Mouse (Mus musculus) lung, adult 2 months (tissue): ENCODE data around the gene Dusp15. TPM values are rescaled to one million over a fixed set of nuclear protein-coding genes. Genes with fewer than 3 reads are reported as not detected.
A peak's percentile ranks its signal among the peaks of the same experiment; 100 is the strongest.

Experiments
- DNase-seq: peaks from one replicate; pipeline ENCODE4 v3.0.0; 2022
- H3K4me1 ChIP-seq: fragments of 200-500 bp; 2 replicates; pipeline ENCODE4 v1.6.1; 2011; ENCODE audit warnings: low read length; ENCODE audit not compliant: control insufficient read depth, insufficient read depth
- H3K4me3 ChIP-seq: fragments of 200-500 bp; replicated peaks from 2 replicates; pipeline ENCODE3; 2011; ENCODE audit warnings: low read depth, mild to moderate bottlenecking, control low read depth, low read length; ENCODE audit errors: extremely low read depth
- CTCF ChIP-seq: fragments of 200-500 bp; IDR thresholded peaks from 2 replicates; pipeline ENCODE4 v1.5.1; 2011; ENCODE audit warnings: mild to moderate bottlenecking, low read length, control low read depth; ENCODE audit not compliant: insufficient read depth
- POLR2A ChIP-seq: fragments of 200-500 bp; IDR thresholded peaks from 2 replicates; pipeline ENCODE4 v1.6.1; 2011; ENCODE audit warnings: low read depth, mild to moderate bottlenecking, control low read depth, low read length, borderline replicate concordance; ENCODE audit errors: extremely low read depth
- WGBS: fragments of 180-500 bp; shearing (Covaris S2); methylation state at CpG from one replicate; pipeline ENCODE4 v1.1.7; 2018; 5-methylcytosine and 5-hydroxymethylcytosine counted together
- polyA plus RNA-seq: library from polyadenylated mRNA; depleted of rRNA; stranded (reverse); fragments of >200 nt; gene quantifications from 2 replicates; pipeline ENCODE4 v1.2.3, GENCODE M21; 2012; rRNA removed

Dusp15 gene
- 0.37 and 0.60 TPM in 2 replicates for polyA plus RNA-seq

DNA sequence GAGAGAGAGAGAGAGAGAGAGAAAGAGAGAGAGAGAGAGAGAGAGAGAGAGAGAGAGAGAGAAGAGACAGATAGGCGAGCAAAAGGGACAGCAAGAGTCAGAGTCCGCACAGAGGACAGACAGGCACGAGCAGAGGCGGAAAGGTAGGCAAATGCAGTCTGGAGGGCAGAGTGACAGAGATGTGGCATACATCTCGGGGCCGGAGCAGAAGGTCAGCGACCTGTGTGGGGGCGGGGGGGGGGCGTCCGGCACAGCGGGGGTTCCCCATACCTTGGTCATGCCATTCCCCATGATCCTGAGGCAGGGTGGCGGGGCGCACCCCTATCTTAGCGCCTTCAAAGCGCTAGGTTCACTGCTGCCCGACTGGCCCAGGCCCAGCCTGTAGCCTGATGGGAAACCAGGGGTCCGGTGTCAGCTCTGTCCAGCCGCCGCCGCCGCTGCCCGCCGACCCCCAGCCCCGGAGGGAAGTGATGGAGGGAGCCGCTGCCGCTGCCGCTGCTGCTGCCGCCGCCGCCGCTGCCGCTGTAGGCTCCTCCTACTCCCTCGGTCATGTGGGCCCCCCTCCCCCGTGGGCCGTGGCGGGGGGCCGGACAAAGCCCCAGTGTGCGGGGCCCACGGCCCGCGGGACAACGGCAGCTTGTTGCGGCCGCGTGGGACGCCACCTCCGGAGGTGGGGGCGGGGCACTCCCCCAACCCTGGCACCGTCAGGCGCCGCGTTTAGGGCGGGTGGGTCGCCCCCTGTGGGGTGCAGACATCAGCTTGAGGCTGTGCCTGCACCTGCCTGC is at the start of gene Dusp15:
Gene Dusp15 (minus strand): TSS at position 634 of the 785 bp plus-strand sequence.
- Histone ChIP-seq H3K4me3 (no peak within 1 kb of the TSS), H3K4me1 (no peaks in the 10 kb centered on the region)
- no peak for TF ChIP-seq CTCF
- no peak for TF ChIP-seq POLR2A
- DNase-seq = no peak
- 1% methylated on average over 52 of the region's 54 CpGs for WGBS

DNA sequence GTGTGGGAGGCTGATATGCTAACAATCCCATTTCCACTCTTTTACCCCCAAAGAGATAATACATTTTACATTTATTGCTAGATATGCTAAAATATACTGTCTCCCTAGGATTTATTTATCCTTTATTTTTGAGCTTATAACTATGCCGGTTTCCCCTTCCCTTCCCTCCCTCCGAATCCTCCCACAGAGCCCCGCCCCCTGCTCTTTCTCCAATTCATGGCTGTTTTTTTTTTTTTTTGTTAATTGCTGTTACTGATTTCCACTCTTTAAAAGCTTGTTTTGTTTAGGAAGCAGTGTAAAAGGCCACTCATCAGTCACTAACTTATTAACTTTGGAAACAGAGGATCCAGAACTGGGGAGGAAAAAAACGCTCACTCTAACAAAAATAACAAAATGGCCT is 45.5 kb upstream of the Dusp15 start:
- 61% methylated on average over 4 of the region's 4 CpGs for WGBS

DNA sequence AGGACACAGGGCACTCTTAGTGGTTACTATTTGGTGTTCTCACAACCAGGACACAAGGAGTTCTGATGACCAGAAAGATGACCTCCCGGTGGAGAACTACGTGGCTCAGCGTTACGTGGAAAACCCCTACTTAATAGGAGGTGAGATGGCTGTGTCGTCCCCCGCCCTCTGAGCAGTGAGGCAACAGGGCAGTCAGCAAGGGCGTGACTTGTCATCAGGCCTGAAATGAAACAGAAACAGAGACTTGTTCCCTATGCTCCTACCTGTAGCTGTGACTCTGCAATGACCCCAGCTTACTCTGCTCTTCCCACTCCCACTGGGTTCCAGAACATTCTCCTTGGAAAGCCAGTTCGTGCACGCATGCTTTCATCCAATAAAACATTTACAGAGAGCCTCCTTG is 40.0 kb upstream of the Dusp15 start:
- H3K4me3 ChIP-seq = no peak overlapping the region
- no peaks in the 10 kb centered on the region for H3K4me1 ChIP-seq
- TF ChIP-seq POLR2A (no peak), CTCF (no peak)
- no peak for DNase-seq
- 85% methylated on average over 9 of the region's 9 CpGs for WGBS

More for the DNA sequence above, 45.5 kb upstream of the Dusp15 start:
- H3K4me1 ChIP-seq = no peaks in the 10 kb centered on the region
- TF ChIP-seq POLR2A (no peak), CTCF (no peak)
- H3K4me3 ChIP-seq = no peak overlapping the region
- DNase-seq = no peak

DNA sequence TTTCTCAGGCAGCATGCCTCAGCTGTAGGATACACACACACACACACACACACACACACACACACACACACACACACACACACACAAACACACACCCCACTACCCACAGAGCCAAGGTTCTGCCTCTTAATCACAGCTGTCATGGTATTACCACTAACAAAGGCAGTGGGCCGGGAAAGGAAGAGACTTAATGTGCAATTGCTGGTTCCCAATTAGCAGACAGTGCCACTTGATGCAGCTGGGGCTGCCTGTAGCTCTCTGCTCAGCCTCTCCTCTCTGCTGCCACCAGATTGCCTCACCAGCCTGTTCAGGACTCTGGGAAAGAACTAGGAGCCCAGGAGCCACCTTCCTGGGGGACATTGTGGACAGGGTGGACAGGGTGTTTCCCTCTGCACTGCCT is 34.1 kb upstream of the Dusp15 start:
- H3K4me1 ChIP-seq = no peaks in the 10 kb centered on the region
- no peak for DNase-seq
- H3K4me3 ChIP-seq = no peak overlapping the region
- 38% methylated on average over 1 of the region's 1 CpGs for WGBS
- TF ChIP-seq POLR2A (no peak), CTCF (no peak)

DNA sequence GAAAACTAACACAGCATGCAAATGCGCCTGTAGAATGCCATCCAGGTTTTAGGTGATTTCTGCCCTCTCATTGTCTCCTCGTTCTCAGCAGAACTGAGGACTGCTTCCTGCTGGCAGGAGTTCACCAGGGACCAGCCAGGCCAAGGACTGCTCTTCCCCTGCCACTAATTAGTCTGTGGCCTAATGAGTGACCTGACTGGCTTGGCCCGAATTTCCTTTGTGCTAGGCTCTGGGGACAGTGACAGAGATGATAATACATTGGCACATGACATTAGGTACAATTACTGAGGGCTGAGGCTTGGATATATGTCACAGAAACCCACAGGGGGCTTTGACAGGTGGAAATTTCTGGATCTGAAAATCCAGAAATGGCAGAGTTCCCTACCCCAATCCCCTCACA is 25.5 kb upstream of the Dusp15 start:
- DNase-seq = no peak
- Histone ChIP-seq H3K4me1 (no peaks in the 10 kb centered on the region), H3K4me3 (no peak overlapping the region)
- TF ChIP-seq CTCF (no peak), POLR2A (no peak)
- 58% methylated on average over 3 of the region's 3 CpGs for WGBS

DNA sequence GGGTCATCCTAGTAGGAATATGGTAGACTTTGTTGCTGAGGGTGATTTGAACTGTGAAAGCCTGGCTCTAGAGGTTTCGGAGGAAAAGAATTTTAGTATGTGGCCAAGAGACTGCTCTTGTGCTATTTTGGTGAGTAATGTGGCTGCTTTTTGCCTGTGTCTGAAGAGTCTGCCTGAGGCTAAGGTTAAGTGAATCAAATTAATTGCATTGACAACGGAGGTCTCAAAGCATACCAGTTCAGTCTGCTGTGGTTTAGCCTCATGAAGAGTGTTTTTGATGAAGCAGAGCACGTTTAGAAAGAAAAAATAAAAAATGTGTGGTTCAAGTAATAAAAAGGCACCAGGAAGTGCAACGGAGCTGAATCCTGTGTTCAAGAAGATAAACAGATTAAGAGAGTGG is 14.1 kb upstream of the Dusp15 start:
- 65% methylated on average over 4 of the region's 4 CpGs for WGBS
- TF ChIP-seq CTCF = no peak
- TF ChIP-seq POLR2A = no peak
- H3K4me3 ChIP-seq = no peak overlapping the region
- no peak for DNase-seq
- H3K4me1 ChIP-seq = no peaks in the 10 kb centered on the region

DNA sequence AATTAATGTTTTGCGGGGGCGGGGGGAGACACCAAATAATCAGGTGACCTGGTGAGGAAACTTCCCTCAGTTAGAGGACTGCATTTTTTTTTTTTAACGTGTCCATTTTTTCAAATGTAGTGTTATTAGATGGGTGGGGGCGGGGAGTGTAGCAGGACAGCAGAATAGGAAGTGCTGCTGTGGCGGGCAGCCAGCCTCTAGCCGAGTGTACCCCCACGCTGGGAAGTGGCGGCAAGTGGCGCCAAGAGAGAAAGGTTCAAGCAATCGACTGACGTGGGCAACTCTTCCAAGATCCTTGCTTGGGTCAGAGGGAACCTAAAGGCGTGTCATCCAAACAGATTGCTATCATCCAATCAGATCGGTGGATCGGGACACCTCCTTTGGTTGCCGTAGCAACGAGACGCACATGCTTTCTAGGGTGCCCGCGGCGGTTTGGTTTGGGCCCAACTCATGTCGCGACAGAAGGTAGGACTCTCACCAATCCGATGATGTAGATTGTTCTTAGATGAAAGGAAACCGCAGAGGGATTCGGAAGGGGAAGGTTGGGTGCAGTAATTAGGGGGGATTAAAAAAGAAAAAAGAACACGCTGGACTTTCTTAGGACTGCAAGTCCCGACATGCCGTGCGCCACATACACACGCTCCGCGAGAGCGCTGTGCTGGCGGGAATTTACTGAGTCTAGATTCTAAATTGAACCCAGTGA is 10.7 kb upstream of the Dusp15 start, which contains the start of gene Ttll9:
Gene Ttll9 (plus strand): TSS at position 395 of the 703 bp plus-strand sequence.
- TF ChIP-seq CTCF = no peak
- no peak for TF ChIP-seq POLR2A
- H3K4me1 ChIP-seq = no peaks in the 10 kb centered on the region
- under 1% methylated on average over 34 of the region's 34 CpGs for WGBS
- peak; percentile 52 for DNase-seq
- peak within 1 kb of the TSS; percentile 54 for H3K4me3 ChIP-seq

DNA sequence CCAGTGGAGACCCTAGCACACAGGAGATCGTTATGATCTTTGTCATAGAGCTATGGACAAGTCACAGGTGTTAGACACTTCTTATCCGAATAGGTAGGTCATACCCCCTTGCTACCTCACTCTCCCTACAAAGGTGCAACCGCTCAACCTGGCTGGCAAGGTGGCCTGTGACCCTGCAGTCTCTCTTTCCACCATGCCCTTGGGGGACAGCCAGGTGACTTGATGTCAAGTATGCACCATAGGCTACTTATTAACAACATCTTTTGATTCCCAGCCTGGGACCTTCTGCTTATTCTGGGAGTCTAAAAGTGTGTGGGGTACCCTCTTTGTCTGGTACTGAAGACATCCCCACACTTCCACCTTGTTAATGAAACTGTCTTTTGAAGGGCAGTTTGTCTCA is 6.6 kb upstream of the Dusp15 start:
- H3K4me1 ChIP-seq = no peaks in the 10 kb centered on the region
- no peak overlapping the region for H3K4me3 ChIP-seq
- 59% methylated on average over 3 of the region's 3 CpGs for WGBS
- TF ChIP-seq CTCF (no peak), POLR2A (no peak)
- DNase-seq = no peak

DNA sequence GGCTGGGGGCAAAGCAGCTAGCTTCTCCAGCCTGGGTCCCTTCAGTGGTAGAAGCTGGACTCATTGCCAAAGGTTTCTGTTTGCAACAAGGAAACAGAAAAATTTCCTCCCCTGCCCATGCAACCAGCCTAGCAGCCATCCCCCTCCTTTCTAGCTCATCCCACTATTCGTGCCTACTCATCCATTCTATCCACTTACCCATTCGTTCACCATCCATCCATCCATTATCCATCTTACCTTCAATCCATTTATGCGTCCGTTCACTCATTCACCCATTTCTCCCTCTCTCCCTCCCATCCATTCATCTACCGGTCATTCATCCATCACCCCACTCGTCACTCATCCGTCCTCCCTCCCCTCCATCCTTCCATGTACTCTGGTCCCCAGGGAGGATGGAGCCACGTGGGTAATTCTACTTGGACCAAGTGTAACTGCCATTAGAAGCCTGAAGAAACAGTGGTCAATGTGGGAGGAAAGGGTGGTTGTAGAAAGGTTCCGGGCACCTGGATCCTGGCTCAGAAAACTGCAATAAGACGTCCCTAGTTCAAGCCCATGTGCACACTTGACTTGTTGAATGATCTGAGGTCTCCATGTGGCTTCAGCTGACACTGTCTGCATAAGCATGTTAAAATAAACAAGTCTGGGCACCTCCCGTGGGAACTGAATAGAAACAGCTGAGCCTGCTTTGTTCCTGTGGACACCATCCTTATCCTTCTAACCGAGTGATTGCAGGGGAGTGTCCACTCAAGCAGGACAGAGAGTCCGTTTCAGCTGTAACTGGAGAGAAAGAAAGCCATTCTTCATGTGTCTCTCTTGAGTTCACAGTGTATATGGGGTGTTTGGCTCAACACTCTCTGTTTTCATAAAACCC is 587 bp upstream of the Dusp15 start:
- H3K4me3 ChIP-seq = no peak overlapping the region
- 15% methylated on average over 13 of the region's 13 CpGs for whole genome bisulfite sequencing
- TF ChIP-seq POLR2A (no peak), CTCF (no peak)
- no peak for DNase-seq
- no peaks in the 10 kb centered on the region for H3K4me1 ChIP-seq
